Mouse (Mus musculus): ENCODE results near the gene Cldn9. TPM values are rescaled to one million over a fixed set of nuclear protein-coding genes. Genes with fewer than 3 reads are reported as not detected.

Cldn9 gene
- polyA plus RNA-seq, 1 experiment from 2014 or later, result 8.7 TPM

- ATAC-seq (ENCODE audit: insufficient number of reproducible peaks, insufficient read depth, low FRiP score, low TSS enrichment, low read depth), result no peak
- H3K9ac ChIP-seq, result no peak overlapping the region
- no peaks in the 10 kb centered on the region for H3K9me3 ChIP-seq
- no peak overlapping the region for H3K27ac ChIP-seq
- H3K36me3 ChIP-seq, result no peaks in the 10 kb centered on the region
- 70% methylated on average over 7 of the region's 7 CpGs for WGBS
- peaks cover 14% of the 10 kb centered on the region for H3K4me1 ChIP-seq
- H3K4me3 ChIP-seq, result no peak overlapping the region
- H3K4me2 ChIP-seq, result no peak overlapping the region
- peaks cover 24% of the 10 kb centered on the region for H3K27me3 ChIP-seq
Measured at GRCm38 (mm10) chr17:23705525-23706104, 21.8 kb upstream of the Cldn9 start.

- Histone ChIP-seq H3K4me1 (peaks cover 14% of the 10 kb centered on the region), H3K27ac (no peak overlapping the region), H3K36me3 (no peaks in the 10 kb centered on the region), H3K4me3 (no peak overlapping the region), H3K4me2 (no peak overlapping the region), H3K27me3 (peaks cover 33% of the 10 kb centered on the region), H3K9ac (no peak overlapping the region), H3K9me3 (no peaks in the 10 kb centered on the region)
- ATAC-seq (ENCODE audit: insufficient number of reproducible peaks, insufficient read depth, low FRiP score, low TSS enrichment, low read depth), result no peak
- 21% methylated on average over 7 of the region's 7 CpGs for WGBS
Measured at GRCm38 (mm10) chr17:23704741-23705140, 20.9 kb upstream of the Cldn9 start.

GRCm38 (mm10) chr17:23703301-23703700, 19.5 kb upstream of the Cldn9 start:
- H3K27ac ChIP-seq, result no peak overlapping the region
- H3K4me1 ChIP-seq, result peaks cover 21% of the 10 kb centered on the region
- WGBS, result 86% methylated on average over 9 of the region's 9 CpGs
- H3K9me3 ChIP-seq, result no peaks in the 10 kb centered on the region
- H3K36me3 ChIP-seq, result no peaks in the 10 kb centered on the region
- H3K4me2 ChIP-seq, result no peak overlapping the region
- no peak for ATAC-seq (ENCODE audit: insufficient number of reproducible peaks, insufficient read depth, low FRiP score, low TSS enrichment, low read depth)
- no peak overlapping the region for H3K9ac ChIP-seq
- H3K4me3 ChIP-seq, result no peak overlapping the region
- peaks cover 47% of the 10 kb centered on the region for H3K27me3 ChIP-seq

- ATAC-seq (ENCODE audit: insufficient number of reproducible peaks, insufficient read depth, low FRiP score, low TSS enrichment, low read depth), result peak; percentile 88
- Histone ChIP-seq H3K4me2 (peak overlapping the region; percentile 100), H3K9me3 (no peaks in the 10 kb centered on the region), H3K9ac (peak overlapping the region; percentile 68), H3K27me3 (peaks cover 55% of the 10 kb centered on the region), H3K4me3 (peak overlapping the region; percentile 72), H3K27ac (no peak overlapping the region), H3K4me1 (peaks cover 13% of the 10 kb centered on the region), H3K36me3 (no peaks in the 10 kb centered on the region)
- WGBS, result under 1% methylated on average over 21 of the region's 28 CpGs
Measured at GRCm38 (mm10) chr17:23700079-23700478, 16.3 kb upstream of the Cldn9 start.

GRCm38 (mm10) chr17:23699131-23700077, 15.6 kb upstream of the Cldn9 start:
- H3K9ac ChIP-seq, result peak overlapping the region; percentile 68
- no peaks in the 10 kb centered on the region for H3K9me3 ChIP-seq
- peak overlapping the region; percentile 72 for H3K4me3 ChIP-seq
- no peak overlapping the region for H3K27ac ChIP-seq
- peaks cover 55% of the 10 kb centered on the region for H3K27me3 ChIP-seq
- H3K4me1 ChIP-seq, result peaks cover 7% of the 10 kb centered on the region; the same call in 1 of the 2 replicates
- ATAC-seq (ENCODE audit: insufficient number of reproducible peaks, insufficient read depth, low FRiP score, low TSS enrichment, low read depth), result no peak
- no peaks in the 10 kb centered on the region for H3K36me3 ChIP-seq
- under 1% methylated on average over 100 of the region's 101 CpGs for WGBS
- peak overlapping the region; percentile 100 for H3K4me2 ChIP-seq

GRCm38 (mm10) chr17:23695801-23696200, 12.0 kb upstream of the Cldn9 start:
- 4% methylated on average over 3 of the region's 3 CpGs for WGBS
- no peak overlapping the region for H3K27ac ChIP-seq
- no peaks in the 10 kb centered on the region for H3K9me3 ChIP-seq
- no peaks in the 10 kb centered on the region for H3K36me3 ChIP-seq
- H3K4me1 ChIP-seq, result peaks cover 7% of the 10 kb centered on the region; the same call in 1 of the 2 replicates
- H3K27me3 ChIP-seq, result peaks cover 38% of the 10 kb centered on the region
- H3K4me3 ChIP-seq, result no peak overlapping the region
- ATAC-seq (ENCODE audit: insufficient number of reproducible peaks, insufficient read depth, low FRiP score, low TSS enrichment, low read depth), result no peak
- no peak overlapping the region for H3K9ac ChIP-seq
- no peak overlapping the region for H3K4me2 ChIP-seq

- H3K27ac ChIP-seq, result no peak overlapping the region
- WGBS, result 55% methylated on average over 1 of the region's 1 CpGs
Measured at GRCm38 (mm10) chr17:23694491-23694890, 10.7 kb upstream of the Cldn9 start.

GRCm38 (mm10) chr17:23683226-23683625, 600 bp downstream of the Cldn9 start:
- Histone ChIP-seq H3K9ac (peak overlapping the region; percentile 46), H3K4me2 (peak overlapping the region; percentile 47), H3K9me3 (no peaks in the 10 kb centered on the region), H3K27ac (peak overlapping the region; percentile 36), H3K4me3 (peak overlapping the region; percentile 30), H3K27me3 (peaks cover 71% of the 10 kb centered on the region), H3K4me1 (peaks cover 19% of the 10 kb centered on the region), H3K36me3 (no peaks in the 10 kb centered on the region)
- WGBS, result 13% methylated on average over 15 of the region's 15 CpGs
- ATAC-seq (ENCODE audit: insufficient number of reproducible peaks, insufficient read depth, low FRiP score, low TSS enrichment, low read depth), result no peak

More at GRCm38 (mm10) chr17:23694491-23694890, 10.7 kb upstream of the Cldn9 start:
- Histone ChIP-seq H3K4me3 (no peak overlapping the region), H3K36me3 (no peaks in the 10 kb centered on the region), H3K4me2 (no peak overlapping the region), H3K9me3 (no peaks in the 10 kb centered on the region), H3K27me3 (peaks cover 25% of the 10 kb centered on the region), H3K4me1 (peaks cover 4% of the 10 kb centered on the region; the same call in 1 of the 2 replicates), H3K9ac (no peak overlapping the region)
- ATAC-seq (ENCODE audit: insufficient number of reproducible peaks, insufficient read depth, low FRiP score, low TSS enrichment, low read depth), result no peak

- H3K9ac ChIP-seq, result peak overlapping the region; percentile 46; the same call in 1 of the 2 replicates
- peaks cover 77% of the 10 kb centered on the region for H3K27me3 ChIP-seq
Measured at GRCm38 (mm10) chr17:23682530-23682929, 1.3 kb downstream of the Cldn9 start.

GRCm38 (mm10) chr17:23682092-23682491, 1.7 kb downstream of the Cldn9 start:
- no peak for ATAC-seq (ENCODE audit: insufficient number of reproducible peaks, insufficient read depth, low FRiP score, low TSS enrichment, low read depth)
- Histone ChIP-seq H3K36me3 (no peaks in the 10 kb centered on the region), H3K4me2 (peak overlapping the region; percentile 47), H3K27ac (no peak overlapping the region), H3K27me3 (peaks cover 78% of the 10 kb centered on the region), H3K4me3 (peak overlapping the region; percentile 30; the same call in 1 of the 2 replicates), H3K9ac (no peak overlapping the region), H3K4me1 (peaks cover 24% of the 10 kb centered on the region), H3K9me3 (no peaks in the 10 kb centered on the region)
- WGBS, result 59% methylated on average over 4 of the region's 4 CpGs

More at GRCm38 (mm10) chr17:23682530-23682929, 1.3 kb downstream of the Cldn9 start:
- no peak for ATAC-seq (ENCODE audit: insufficient number of reproducible peaks, insufficient read depth, low FRiP score, low TSS enrichment, low read depth)
- Histone ChIP-seq H3K9me3 (no peaks in the 10 kb centered on the region), H3K36me3 (no peaks in the 10 kb centered on the region), H3K27ac (no peak overlapping the region), H3K4me3 (peak overlapping the region; percentile 30), H3K4me1 (peaks cover 22% of the 10 kb centered on the region), H3K4me2 (peak overlapping the region; percentile 47)
- WGBS, result 55% methylated on average over 3 of the region's 3 CpGs

GRCm38 (mm10) chr17:23681086-23681485, 2.7 kb downstream of the Cldn9 start:
- Histone ChIP-seq H3K4me2 (peak overlapping the region; percentile 51), H3K36me3 (no peaks in the 10 kb centered on the region), H3K27ac (no peak overlapping the region), H3K27me3 (peaks cover 87% of the 10 kb centered on the region), H3K9ac (no peak overlapping the region), H3K4me1 (peaks cover 32% of the 10 kb centered on the region), H3K9me3 (no peaks in the 10 kb centered on the region), H3K4me3 (peak overlapping the region; percentile 31; the same call in 1 of the 2 replicates)
- ATAC-seq (ENCODE audit: insufficient number of reproducible peaks, insufficient read depth, low FRiP score, low TSS enrichment, low read depth), result no peak
- WGBS, result 73% methylated on average over 10 of the region's 10 CpGs

Data from embryonic facial prominence, embryonic 13.5 days (tissue).